Mouse (Mus musculus) G1E (cell line): ENCODE measurements at regions not wholly inside any gene's neighbourhood (a gene's known extent, or its start where the extent isn't known, plus 50 kb on each side); places are given as distances from the start of the nearest gene placed in this dataset.

Experiments used
- ATAC-seq: 2 replicates; pipeline ENCODE4 v1.8.0; 2016; ENCODE audit warnings: mild to moderate bottlenecking; ENCODE audit not compliant: insufficient number of reproducible peaks, poor library complexity, low FRiP score, severe bottlenecking; ENCODE audit errors: extremely low read depth
- DNase-seq: peaks from one replicate; pipeline ENCODE4 v3.0.0; 2012; ENCODE audit warnings: low spot score
- H3K27me3 ChIP-seq: 2 replicates; pipeline ENCODE4 v1.6.1; 2012; ENCODE audit warnings: mild to moderate bottlenecking, low read length, inconsistent platforms; ENCODE audit not compliant: insufficient read depth
- H3K36me3 ChIP-seq: replicated peaks from 2 replicates; pipeline ENCODE3; 2012; ENCODE audit warnings: mild to moderate bottlenecking, inconsistent platforms
- H3K4me1 ChIP-seq: 2 replicates; pipeline ENCODE4 v1.6.1; 2012; ENCODE audit warnings: low read depth, low read length, inconsistent platforms, mixed read lengths; ENCODE audit not compliant: insufficient read depth
- H3K4me3 ChIP-seq: 2 replicates; pipeline ENCODE4 v1.5.1; 2012; ENCODE audit warnings: low read depth, mild to moderate bottlenecking, inconsistent platforms, low read length, moderate library complexity, mixed read lengths
- H3K9me3 ChIP-seq: replicated peaks from 2 replicates; pipeline ENCODE4 v1.6.1; 2012; ENCODE audit warnings: inconsistent platforms
- CTCF ChIP-seq: IDR thresholded peaks from 2 replicates; pipeline ENCODE4 v1.5.1; 2012; ENCODE audit warnings: low read depth, low read length, inconsistent platforms, mixed read lengths
- GATA1 ChIP-seq: IDR thresholded peaks from 2 replicates; pipeline ENCODE4 v1.6.1; 2012; ENCODE audit warnings: borderline replicate concordance, low read length, inconsistent platforms, mixed read lengths
- GATA2 ChIP-seq: IDR thresholded peaks from 2 replicates; pipeline ENCODE4 v1.6.1; 2012; ENCODE audit warnings: low read depth, low read length, inconsistent platforms, borderline replicate concordance
- POLR2AphosphoS5 ChIP-seq: IDR thresholded peaks from 2 replicates; pipeline ENCODE4 v1.6.1; 2012; ENCODE audit warnings: low read depth, low read length, inconsistent platforms; ENCODE audit not compliant: insufficient replicate concordance
- TAL1 ChIP-seq: conservative IDR thresholded peaks from 2 replicates; pipeline ENCODE4 v1.6.1; 2012; ENCODE audit warnings: low read depth, low read length, inconsistent platforms, mixed read lengths

DNA sequence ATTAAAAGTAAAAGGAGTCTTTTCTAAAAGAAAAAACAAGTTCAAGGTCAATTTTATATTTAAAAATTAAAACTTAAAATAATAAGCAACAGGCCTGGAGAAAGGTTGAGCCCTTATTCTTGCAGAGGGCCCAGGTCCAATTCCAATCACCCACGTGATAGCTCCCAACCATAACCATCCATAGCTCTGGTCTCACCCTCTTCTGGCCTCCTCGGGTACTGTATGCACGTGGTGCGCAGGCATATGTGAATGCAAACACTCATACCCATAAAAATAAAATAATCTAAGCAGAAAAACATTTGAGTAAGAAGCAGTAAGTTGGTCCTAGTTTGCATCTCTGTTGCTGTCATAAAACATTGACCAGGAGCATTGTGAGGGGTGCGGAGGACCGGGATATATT, 119.8 kb upstream of the Dapk1 start:
- H3K4me1 ChIP-seq: no peaks in the 10 kb centered on the region
- no peaks in the 10 kb centered on the region for H3K36me3 ChIP-seq
- DNase-seq (no peak), ATAC-seq (no peak)
- no peaks in the 10 kb centered on the region for H3K27me3 ChIP-seq
- H3K9me3 ChIP-seq: peaks cover 61% of the 10 kb centered on the region
- TF ChIP-seq GATA1 (no peak), TAL1 (no peak), CTCF (no peak), POLR2AphosphoS5 (no peak), GATA2 (no peak)
- no peak overlapping the region for H3K4me3 ChIP-seq

DNA sequence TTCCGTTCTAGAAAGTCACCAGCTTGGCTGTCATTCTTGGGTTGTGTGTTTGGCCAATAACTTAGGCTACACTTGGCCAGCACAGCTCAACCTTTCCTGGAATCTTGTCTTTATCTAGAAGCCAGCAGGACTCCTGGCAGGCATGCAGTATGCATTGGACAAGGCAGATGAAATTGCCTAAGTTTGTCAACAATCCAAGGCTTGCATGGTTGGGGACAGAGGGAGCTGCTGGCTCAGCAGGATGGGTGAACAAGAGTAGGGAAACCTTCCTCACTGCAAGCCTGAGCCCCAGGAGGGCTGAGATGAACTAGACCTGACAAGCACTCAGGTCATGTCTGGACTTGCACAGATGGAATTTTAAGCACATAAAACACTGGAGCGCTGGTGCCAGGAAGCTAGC, 115.6 kb upstream of the Dapk1 start:
- no peak for ATAC-seq
- no peak overlapping the region for H3K4me3 ChIP-seq
- H3K27me3 ChIP-seq: no peaks in the 10 kb centered on the region
- no peaks in the 10 kb centered on the region for H3K4me1 ChIP-seq
- peaks cover 73% of the 10 kb centered on the region for H3K9me3 ChIP-seq
- DNase-seq: no peak
- H3K36me3 ChIP-seq: no peaks in the 10 kb centered on the region
- TF ChIP-seq POLR2AphosphoS5: no peak

GRCm38 (mm10) chr13:60486871-60487270, 114.9 kb upstream of the Dapk1 start:
- TF ChIP-seq GATA1 (no peak), TAL1 (no peak), CTCF (no peak), POLR2AphosphoS5 (no peak), GATA2 (no peak)
- Histone ChIP-seq H3K9me3 (peaks cover 73% of the 10 kb centered on the region), H3K36me3 (no peaks in the 10 kb centered on the region), H3K4me3 (no peak overlapping the region), H3K27me3 (no peaks in the 10 kb centered on the region), H3K4me1 (no peaks in the 10 kb centered on the region)
- no peak for DNase-seq
- ATAC-seq: no peak

- Histone ChIP-seq H3K27me3 (no peaks in the 10 kb centered on the region), H3K9me3 (peaks cover 70% of the 10 kb centered on the region), H3K36me3 (no peaks in the 10 kb centered on the region), H3K4me1 (no peaks in the 10 kb centered on the region), H3K4me3 (no peak overlapping the region)
- TF ChIP-seq CTCF: no peak
- ATAC-seq: no peak
- DNase-seq: no peak
These were observed 113.4 kb upstream of the Dapk1 start for GRCm38 (mm10) chr13:60488131-60488883.

DNA sequence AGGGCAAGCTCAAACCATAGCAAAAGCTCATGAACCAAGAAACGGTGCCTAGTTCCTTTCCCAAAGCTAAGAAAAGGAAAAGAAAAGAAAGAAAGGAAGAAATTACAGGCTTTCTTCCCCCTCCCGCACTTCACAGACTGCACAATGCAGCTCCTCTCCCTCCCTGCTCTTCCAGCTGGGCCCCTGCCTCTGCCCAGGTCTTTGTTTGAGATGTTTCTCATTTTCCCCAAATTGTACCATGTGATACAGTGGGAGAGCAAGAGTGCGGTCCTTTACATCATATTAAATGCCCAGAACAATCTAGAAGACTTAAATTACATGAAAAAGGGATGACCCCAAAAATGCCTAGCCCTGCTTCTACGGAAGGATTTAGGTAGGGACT, 112.9 kb upstream of the Dapk1 start:
- H3K27me3 ChIP-seq: no peaks in the 10 kb centered on the region
- H3K4me1 ChIP-seq: no peaks in the 10 kb centered on the region
- ATAC-seq (no peak), DNase-seq (no peak)
- H3K36me3 ChIP-seq: no peaks in the 10 kb centered on the region
- peaks cover 75% of the 10 kb centered on the region for H3K9me3 ChIP-seq
- TF ChIP-seq CTCF (no peak), POLR2AphosphoS5 (no peak), GATA2 (no peak), TAL1 (no peak), GATA1 (no peak)
- H3K4me3 ChIP-seq: no peak overlapping the region

- H3K4me1 ChIP-seq: no peaks in the 10 kb centered on the region
- no peaks in the 10 kb centered on the region for H3K27me3 ChIP-seq
- DNase-seq: no peak
- no peak for ATAC-seq
- H3K36me3 ChIP-seq: no peaks in the 10 kb centered on the region
- TF ChIP-seq POLR2AphosphoS5 (no peak), CTCF (no peak), TAL1 (no peak), GATA2 (no peak), GATA1 (no peak)
- no peak overlapping the region for H3K4me3 ChIP-seq
- H3K9me3 ChIP-seq: peaks cover 50% of the 10 kb centered on the region
These were observed 109.7 kb upstream of the Dapk1 start for GRCm38 (mm10) chr13:60491948-60492464.

- no peak for TF ChIP-seq POLR2AphosphoS5
- no peak for TF ChIP-seq TAL1
- no peak for TF ChIP-seq GATA2
- TF ChIP-seq GATA1: no peak
- TF ChIP-seq CTCF: no peak
- peaks cover 45% of the 10 kb centered on the region for H3K9me3 ChIP-seq
- H3K4me1 ChIP-seq: no peaks in the 10 kb centered on the region
- no peak for DNase-seq
- no peaks in the 10 kb centered on the region for H3K36me3 ChIP-seq
- H3K27me3 ChIP-seq: no peaks in the 10 kb centered on the region
- ATAC-seq: no peak
- H3K4me3 ChIP-seq: no peak overlapping the region
These were observed 107.9 kb upstream of the Dapk1 start for GRCm38 (mm10) chr13:60493836-60494235.
